Mouse (Mus musculus): ENCODE results near the gene Rhbdl1. TPM values are rescaled to one million over a fixed set of nuclear protein-coding genes. Genes with fewer than 3 reads are reported as not detected.

Rhbdl1 gene
- polyA plus RNA-seq, 1 experiment from 2014 or later = 0.80 TPM

Other genes starting within 250 kb of the Rhbdl1 start
- not detected for gene Gng13, start 120.1 kb downstream of the Rhbdl1 start, polyA plus RNA-seq (2017; shearing (Covaris generic))
- 7.4 TPM for gene Chtf18, start 109.9 kb downstream of the Rhbdl1 start, polyA plus RNA-seq (2017; shearing (Covaris generic))
- gene Rpusd1, start 109.6 kb downstream of the Rhbdl1 start, polyA plus RNA-seq (2017; shearing (Covaris generic)) = 18.0 TPM
- not detected for gene Mslnl, start 101.3 kb downstream of the Rhbdl1 start, polyA plus RNA-seq (2017; shearing (Covaris generic))
- gene Msln, start 82.9 kb downstream of the Rhbdl1 start, polyA plus RNA-seq (2017; shearing (Covaris generic)) = not detected
- 32.2 TPM for gene Narfl, start 63.5 kb downstream of the Rhbdl1 start, polyA plus RNA-seq (2017; shearing (Covaris generic))
- gene Haghl, start 51.6 kb downstream of the Rhbdl1 start, polyA plus RNA-seq (2017; shearing (Covaris generic)) = 59.1 TPM
- gene Ccdc78, start 50.7 kb downstream of the Rhbdl1 start, polyA plus RNA-seq (2017; shearing (Covaris generic)) = 0.35 TPM
- gene Fam173a, start 44.4 kb downstream of the Rhbdl1 start, polyA plus RNA-seq (2017; shearing (Covaris generic)) = 247 TPM
- not detected for gene AC134908.4, start 41.6 kb downstream of the Rhbdl1 start, polyA plus RNA-seq (2017; shearing (Covaris generic))
- 15.2 TPM for gene Metrn, start 40.2 kb downstream of the Rhbdl1 start, polyA plus RNA-seq (2017; shearing (Covaris generic))
- gene Fbxl16, start 28.2 kb downstream of the Rhbdl1 start, polyA plus RNA-seq (2017; shearing (Covaris generic)) = not detected
- 54.5 TPM for gene Wdr24, start 13.7 kb downstream of the Rhbdl1 start, polyA plus RNA-seq (2017; shearing (Covaris generic))
- 46.5 TPM for gene Jmjd8, start 8.4 kb downstream of the Rhbdl1 start, polyA plus RNA-seq (2017; shearing (Covaris generic))
- gene Stub1, start 3.9 kb downstream of the Rhbdl1 start, polyA plus RNA-seq (2017; shearing (Covaris generic)) = 123 TPM
- 0.59 TPM for gene Gm20683, start 4.5 kb upstream of the Rhbdl1 start, polyA plus RNA-seq (2017; shearing (Covaris generic))
- 49.6 TPM for gene Rhot2, start 7.6 kb upstream of the Rhbdl1 start, polyA plus RNA-seq (2017; shearing (Covaris generic))
- gene Wdr90, start 24.2 kb upstream of the Rhbdl1 start, polyA plus RNA-seq (2017; shearing (Covaris generic)) = 9.9 TPM
- gene Mcrip2, start 31.5 kb upstream of the Rhbdl1 start, polyA plus RNA-seq (2017; shearing (Covaris generic)) = 6.3 TPM
- 103 TPM for gene Mettl26, start 37.8 kb upstream of the Rhbdl1 start, polyA plus RNA-seq (2017; shearing (Covaris generic))
- gene Wfikkn1, start 43.6 kb upstream of the Rhbdl1 start, polyA plus RNA-seq (2017; shearing (Covaris generic)) = 1.0 TPM
- gene Rab40c, start 82.4 kb upstream of the Rhbdl1 start, polyA plus RNA-seq (2017; shearing (Covaris generic)) = 9.1 TPM
- 76.3 TPM for gene Pigq, start 107.6 kb upstream of the Rhbdl1 start, polyA plus RNA-seq (2017; shearing (Covaris generic))
- gene Nhlrc4, start 107.7 kb upstream of the Rhbdl1 start, polyA plus RNA-seq (2017; shearing (Covaris generic)) = not detected
- not detected for gene A930017K11Rik, start 115.3 kb upstream of the Rhbdl1 start, polyA plus RNA-seq (2017; shearing (Covaris generic))
- 27.9 TPM for gene Capn15, start 148.5 kb upstream of the Rhbdl1 start, polyA plus RNA-seq (2017; shearing (Covaris generic))
- 2.0 TPM for gene Rab11fip3, start 232.3 kb upstream of the Rhbdl1 start, polyA plus RNA-seq (2017; shearing (Covaris generic))

Measured in inflammation-experienced regulatory T-cells, adult 16 weeks (primary cell).